ENCODE assay signal across 22 mouse cellular contexts in genomic region chr4:138628256-138628655, GRCm38 (mm10). TPM values are rescaled to one million over a fixed set of nuclear protein-coding genes. Genes with fewer than 3 reads are reported as not detected.
DNase-seq lines count a peak whose midpoint lies in the region; ATAC-seq and TF ChIP-seq lines count a peak whose summit lies in the region.
"Had no signal": no experiment of that assay in that cellular context is flagged by ENCODE, and none has a peak within 500 bp of the region (broad histone marks: within the 10 kb centered on the region; RNA-seq: fewer than 3 reads in every experiment).

No protein-coding gene starts in this region.

- H3K27me3 ChIP-seq in kidney, embryonic 14.5 days (ENCODE audit: control insufficient read depth, insufficient read depth, low read length), result no peaks in the 10 kb centered on the region
- no peaks in the 10 kb centered on the region for H3K27me3 ChIP-seq in stomach, postnatal 0 days (ENCODE audit: control insufficient read depth, insufficient read depth, low read length)
- H3K27me3 ChIP-seq: embryonic facial prominence, embryonic 12.5 days; forebrain, embryonic 15.5 days had no signal

- no peaks in the 10 kb centered on the region for H3K36me3 ChIP-seq in kidney, embryonic 14.5 days (ENCODE audit: control insufficient read depth, insufficient read depth, low read length)
- H3K36me3 ChIP-seq in stomach, postnatal 0 days (ENCODE audit: control insufficient read depth, insufficient read depth, low read length), result no peaks in the 10 kb centered on the region
- H3K36me3 ChIP-seq: embryonic facial prominence, embryonic 12.5 days; forebrain, embryonic 15.5 days; G1E; heart, embryonic 10.5 days had no signal

- TF ChIP-seq EP300 in stomach, postnatal 0 days (optimal IDR thresholded peaks at IDR 0.05), result no peak

- DNase-seq in kidney, adult 11 months, result peak; percentile 60
- DNase-seq in kidney, adult 8-10 months, result peak; percentile 37 to 54
- peak; percentile 42 for DNase-seq in kidney, postnatal 10 days
- DNase-seq in kidney, postnatal 4 days, result peak; percentile 20 to 40
- no peak for DNase-seq in spleen, adult 18-20 months
- no peak for DNase-seq in stomach, postnatal 0 days (ENCODE audit: low spot score)
- DNase-seq in spleen, postnatal 10 days (ENCODE audit: low spot score in 2 of 2), result no peak
- DNase-seq: adrenal gland, adult 8-10 months; adrenal gland, postnatal 36 days; B cell, adult 2 months; cerebellum, adult 8-10 months; cerebellum, postnatal 14 days; gastrocnemius, postnatal 10 days; heart, adult 18-20 months; heart, postnatal 10 days had no signal

- H3K4me1 ChIP-seq in kidney, embryonic 14.5 days (ENCODE audit: control insufficient read depth, insufficient read depth, low read length), result no peaks in the 10 kb centered on the region
- H3K4me1 ChIP-seq in stomach, postnatal 0 days (replicated peaks; ENCODE audit: control insufficient read depth, insufficient read depth), result no peaks in the 10 kb centered on the region
- H3K4me1 ChIP-seq: embryonic facial prominence, embryonic 12.5 days; forebrain, embryonic 15.5 days; heart, embryonic 10.5 days had no signal

- no peak overlapping the region for H3K9ac ChIP-seq in kidney, embryonic 14.5 days (ENCODE audit: low read depth, low read length)
- no peak overlapping the region for H3K9ac ChIP-seq in stomach, postnatal 0 days (ENCODE audit: low read length)
- H3K9ac ChIP-seq: embryonic facial prominence, embryonic 12.5 days; forebrain, embryonic 15.5 days had no signal

- H3K4me3 ChIP-seq in kidney, embryonic 14.5 days (ENCODE audit: low read length), result no peak overlapping the region
- no peak overlapping the region for H3K4me3 ChIP-seq in stomach, postnatal 0 days (ENCODE audit: low read depth, low read length)
- H3K4me3 ChIP-seq: embryonic facial prominence, embryonic 12.5 days; forebrain, embryonic 15.5 days; heart, embryonic 10.5 days had no signal

- no peak overlapping the region for H3K27ac ChIP-seq in kidney, embryonic 14.5 days (ENCODE audit: low read depth, low read length)
- no peak overlapping the region for H3K27ac ChIP-seq in stomach, postnatal 0 days (replicated peaks)
- H3K27ac ChIP-seq: embryonic facial prominence, embryonic 12.5 days; forebrain, embryonic 15.5 days; heart, embryonic 10.5 days had no signal

- ATAC-seq in kidney, embryonic 14.5 days (ENCODE audit: low FRiP score, low TSS enrichment), result no peak
- no peak for ATAC-seq in stomach, postnatal 0 days (ENCODE audit: low FRiP score, low TSS enrichment)
- ATAC-seq: CD4-positive, CD25-positive, alpha-beta regulatory T cell, adult 4 months; forebrain, embryonic 15.5 days had no signal

- 50% methylated on average over 5 of the region's 5 CpGs for WGBS in kidney, embryonic 14.5 days
- WGBS in stomach, postnatal 0 days, result 50% methylated on average over 5 of the region's 5 CpGs

- H3K4me2 ChIP-seq in kidney, embryonic 14.5 days (replicated peaks; ENCODE audit: low read depth, low read length), result no peak overlapping the region
- H3K4me2 ChIP-seq in stomach, postnatal 0 days (replicated peaks; ENCODE audit: low read depth), result no peak overlapping the region
- H3K4me2 ChIP-seq: embryonic facial prominence, embryonic 12.5 days; forebrain, embryonic 15.5 days had no signal

- H3K9me3 ChIP-seq in kidney, embryonic 14.5 days (ENCODE audit: control insufficient read depth, low read length), result no peaks in the 10 kb centered on the region
- H3K9me3 ChIP-seq in stomach, postnatal 0 days (ENCODE audit: control insufficient read depth, low read length), result no peaks in the 10 kb centered on the region
- H3K9me3 ChIP-seq: embryonic facial prominence, embryonic 12.5 days; forebrain, embryonic 15.5 days; heart, embryonic 10.5 days had no signal

- no peak for TF ChIP-seq CTCF in stomach, postnatal 0 days (IDR thresholded peaks at IDR 0.05; ENCODE audit: low read depth)

RNA-seq across cellular contexts. Expression of gene Vwa5b1, which starts 7.4 kb away (rescaled TPM):
- 0.11 and 0.13 TPM in 2 replicates for polyA plus RNA-seq in kidney, embryonic 14.5 days (2014; fragmentation: Nextera tagmentation; extraction: Ambion mirVana)
- polyA plus RNA-seq in stomach, postnatal 0 days (2015; fragmentation: Nextera tagmentation; extraction: Ambion mirVana), result 0.10 and 0.16 TPM in 2 replicates
- polyA plus RNA-seq: CD4-positive, CD25-positive, alpha-beta regulatory T cell, adult 4 months; G1E; heart, embryonic 14.5 days had no signal

Comparison
In these comparisons a context has a peak if more than half of its experiments do, and no peak if none do; other contexts are left out.
1. DNase-seq: peak in kidney, adult 11 months (single experiment), kidney, adult 8-10 months (2 of 2), kidney, postnatal 10 days (single experiment) and kidney, postnatal 4 days (2 of 2); none in spleen, adult 18-20 months (0 of 2), stomach, postnatal 0 days (single experiment) and spleen, postnatal 10 days (0 of 2).